25 mouse cellular contexts compared by ENCODE assay signal in genomic region chr3:156745218-156745770, GRCm38 (mm10).
DNase-seq lines count a peak whose midpoint lies in the region; ATAC-seq and TF ChIP-seq lines count a peak whose summit lies in the region.
"Had no signal": no experiment of that assay in that cellular context is flagged by ENCODE, and none has a peak within 500 bp of the region (broad histone marks: within the 10 kb centered on the region; RNA-seq: fewer than 3 reads in every experiment).

No protein-coding gene starts in this region.

- no peak overlapping the region for H3K9ac ChIP-seq in lung, embryonic 15.5 days
- H3K9ac ChIP-seq in limb, embryonic 11.5 days (ENCODE audit: low read length) = no peak overlapping the region
- H3K9ac ChIP-seq in limb, embryonic 14.5 days (ENCODE audit: low read depth, low read length, severe bottlenecking) = no peak overlapping the region
- H3K9ac ChIP-seq: forebrain, embryonic 13.5 days; heart, embryonic 12.5 days; hindbrain, embryonic 14.5 days had no signal

- H3K4me1 ChIP-seq in lung, embryonic 15.5 days = peaks cover 6% of the 10 kb centered on the region; the same call in 1 of the 2 replicates
- 0 out of 2 replicates have a peak, but pooled peaks cover 7% of the 10 kb centered on the region for H3K4me1 ChIP-seq in limb, embryonic 11.5 days (ENCODE audit: control insufficient read depth, insufficient read depth, low read length)
- H3K4me1 ChIP-seq in limb, embryonic 14.5 days (ENCODE audit: control insufficient read depth, insufficient read depth, low read length) = peaks cover 7% of the 10 kb centered on the region; the same call in 1 of the 2 replicates
- H3K4me1 ChIP-seq: forebrain, embryonic 10.5 days; forebrain, embryonic 13.5 days; heart, embryonic 12.5 days had no signal

- ATAC-seq in lung, embryonic 15.5 days (ENCODE audit: borderline replicate concordance, extremely low read depth, low FRiP score, low TSS enrichment) = peak; percentile 96
- peak; percentile 32; the same call in 1 of the 2 replicates for ATAC-seq in limb, embryonic 11.5 days (ENCODE audit: insufficient number of reproducible peaks, low FRiP score, low TSS enrichment, low read depth)
- peak; percentile 57; the same call in 1 of the 2 replicates for ATAC-seq in limb, embryonic 14.5 days (ENCODE audit: low FRiP score, low read depth)
- ATAC-seq: activated CD4-positive, CD25-positive, alpha-beta regulatory T cell, adult 4 months; CD4-positive, CD25-positive, alpha-beta regulatory T cell, adult 4 months; forebrain, embryonic 13.5 days; forebrain, embryonic 16.5 days; hindbrain, postnatal 0 days had no signal

- WGBS in lung, embryonic 15.5 days = 30% methylated on average over 5 of the region's 5 CpGs
- 58% methylated on average over 5 of the region's 5 CpGs for WGBS in limb, embryonic 11.5 days
- WGBS in limb, embryonic 14.5 days = 47% methylated on average over 5 of the region's 5 CpGs

- H3K4me3 ChIP-seq in lung, embryonic 15.5 days = no peak overlapping the region
- H3K4me3 ChIP-seq in limb, embryonic 11.5 days (ENCODE audit: low read depth, low read length) = no peak overlapping the region
- no peak overlapping the region for H3K4me3 ChIP-seq in limb, embryonic 14.5 days (replicated peaks; ENCODE audit: low read length)
- H3K4me3 ChIP-seq: forebrain, embryonic 10.5 days; forebrain, embryonic 13.5 days; gastrocnemius, adult 2 months; heart, embryonic 12.5 days had no signal

- no peaks in the 10 kb centered on the region for H3K27me3 ChIP-seq in lung, embryonic 15.5 days
- H3K27me3 ChIP-seq in limb, embryonic 11.5 days (ENCODE audit: control insufficient read depth, insufficient read depth, low read length) = no peaks in the 10 kb centered on the region
- no peaks in the 10 kb centered on the region for H3K27me3 ChIP-seq in limb, embryonic 14.5 days (ENCODE audit: control insufficient read depth, insufficient read depth, low read length)
- H3K27me3 ChIP-seq: forebrain, embryonic 13.5 days; heart, embryonic 12.5 days had no signal

- H3K4me2 ChIP-seq in lung, embryonic 15.5 days = no peak overlapping the region
- no peak overlapping the region for H3K4me2 ChIP-seq in limb, embryonic 11.5 days (ENCODE audit: low read depth, severe bottlenecking)
- no peak overlapping the region for H3K4me2 ChIP-seq in limb, embryonic 14.5 days (replicated peaks; ENCODE audit: low read depth, low read length, severe bottlenecking)
- H3K4me2 ChIP-seq: forebrain, embryonic 13.5 days; heart, embryonic 12.5 days; hindbrain, embryonic 14.5 days had no signal

- 0 out of 2 replicates have a peak overlapping the region, but pooled peaks have one; percentile 51 for H3K27ac ChIP-seq in lung, embryonic 15.5 days
- H3K27ac ChIP-seq in limb, embryonic 11.5 days (replicated peaks; ENCODE audit: low read depth, low read length) = 0 out of 2 replicates have a peak overlapping the region, but pooled peaks have one; percentile 8
- no peak overlapping the region for H3K27ac ChIP-seq in limb, embryonic 14.5 days (replicated peaks; ENCODE audit: low read depth, low read length)
- H3K27ac ChIP-seq: forebrain, embryonic 10.5 days; forebrain, embryonic 13.5 days; gastrocnemius, adult 2 months; hindbrain, embryonic 14.5 days; hindbrain, postnatal 0 days had no signal

- no peaks in the 10 kb centered on the region for H3K36me3 ChIP-seq in lung, embryonic 15.5 days
- H3K36me3 ChIP-seq in limb, embryonic 11.5 days (ENCODE audit: control insufficient read depth, insufficient read depth, low read length) = no peaks in the 10 kb centered on the region
- no peaks in the 10 kb centered on the region for H3K36me3 ChIP-seq in limb, embryonic 14.5 days (ENCODE audit: control insufficient read depth, insufficient read depth, low read length)
- H3K36me3 ChIP-seq: forebrain, embryonic 10.5 days; heart, embryonic 12.5 days had no signal

- no peak for DNase-seq in lung, postnatal 14 days
- peak; percentile 72 for DNase-seq in forelimb bud, embryonic 11.5 days (ENCODE audit: low read depth, low spot score)
- DNase-seq in limb, embryonic 11.5 days (ENCODE audit: low spot score) = no peak
- DNase-seq in limb, embryonic 14.5 days (ENCODE audit: low spot score) = no peak
- DNase-seq in neural tube, embryonic 10.5 days (ENCODE audit: extremely low spot score, low spot score) = no peak
- DNase-seq in adrenal gland, postnatal 4 days (ENCODE audit: low spot score in 2 of 2) = no peak
- DNase-seq: adrenal gland, adult 8-10 months; adrenal gland, postnatal 25 days; cerebellum, adult 18-20 months; cerebellum, adult 9-10 months; cerebellum, postnatal 14 days; gastrocnemius, adult 2 months; gastrocnemius, postnatal 14 days; heart, adult 11 months; heart, postnatal 14 days; heart, postnatal 4 days had no signal

- no peaks in the 10 kb centered on the region for H3K9me3 ChIP-seq in lung, embryonic 15.5 days
- no peaks in the 10 kb centered on the region for H3K9me3 ChIP-seq in limb, embryonic 11.5 days (ENCODE audit: control insufficient read depth, low read length)
- H3K9me3 ChIP-seq in limb, embryonic 14.5 days (ENCODE audit: control insufficient read depth, low read length) = no peaks in the 10 kb centered on the region
- H3K9me3 ChIP-seq: forebrain, embryonic 10.5 days; forebrain, embryonic 13.5 days; heart, embryonic 12.5 days had no signal

- no peak for TF ChIP-seq POLR2A in limb, embryonic 14.5 days (IDR thresholded peaks at IDR 0.05; ENCODE audit: borderline replicate concordance, extremely low read depth, insufficient read depth, insufficient read length)

Comparison
In these comparisons a context has a peak if more than half of its experiments do, and no peak if none do; other contexts are left out.
1. ATAC-seq: peak in every context shown above with its lines; median percentile 96 in lung, embryonic 15.5 days; 57 in limb, embryonic 14.5 days; 32 in limb, embryonic 11.5 days.